Mouse (Mus musculus) hindbrain, postnatal 0 days (tissue): ENCODE results near the gene Ap4b1. TPM values are rescaled to one million over a fixed set of nuclear protein-coding genes. Genes with fewer than 3 reads are reported as not detected.

Source experiments
- ATAC-seq: fragments of 200-750 bp; cut with Nextera tagmentation; 2 replicates; pipeline ENCODE4 v1.8.0; 2017; ENCODE audit warnings: mild to moderate bottlenecking, moderate TSS enrichment, moderate library complexity
- DNase-seq: peaks from one replicate; pipeline ENCODE4 v3.0.0-alpha.2; 2015; ENCODE audit warnings: low spot score
- H3K27ac ChIP-seq: fragments of 300-500 bp; sonication (generic); 2 replicates; pipeline ENCODE4 v1.5.1; 2014; ENCODE audit warnings: mild to moderate bottlenecking
- H3K27me3 ChIP-seq: fragments of 300-500 bp; sonication (generic); 2 replicates; pipeline ENCODE4 v1.6.1; 2014; ENCODE audit warnings: low read length, mixed read lengths; ENCODE audit not compliant: insufficient read depth
- H3K36me3 ChIP-seq: fragments of 300-500 bp; sonication (generic); 2 replicates; pipeline ENCODE4 v1.6.1; 2014; ENCODE audit warnings: low read length, mixed read lengths; ENCODE audit not compliant: insufficient read depth
- H3K4me1 ChIP-seq: fragments of 300-500 bp; sonication (generic); 2 replicates; pipeline ENCODE4 v1.6.1; 2014; ENCODE audit warnings: antibody characterized with exemption, low read length, mixed read lengths; ENCODE audit not compliant: insufficient read depth
- H3K4me2 ChIP-seq: fragments of 300-500 bp; sonication (generic); 2 replicates; pipeline ENCODE4 v1.6.1; 2014; ENCODE audit warnings: low read depth, mild to moderate bottlenecking, low read length, moderate library complexity, mixed read lengths
- H3K4me3 ChIP-seq: fragments of 300-500 bp; sonication (generic); 2 replicates; pipeline ENCODE4 v1.5.1; 2014; ENCODE audit warnings: low read length
- H3K9ac ChIP-seq: fragments of 300-500 bp; sonication (generic); replicated peaks from 2 replicates; pipeline ENCODE4 v1.6.1; 2014; ENCODE audit warnings: mild to moderate bottlenecking, low read length, moderate library complexity, mixed read lengths
- H3K9me3 ChIP-seq: fragments of 300-500 bp; sonication (generic); 2 replicates; pipeline ENCODE4 v1.6.1; 2016; ENCODE audit warnings: low read length, mixed read lengths
- CTCF ChIP-seq: IDR thresholded peaks from 2 replicates; pipeline ENCODE4 v1.5.1; 2016; ENCODE audit warnings: antibody characterized with exemption, control low read depth, low read depth
- WGBS: fragments of 180-500 bp; shearing (Covaris S2); extraction: QIAGEN DNeasy Blood & Tissue Kit; methylation state at CpG from one replicate; pipeline ENCODE4 v1.1.7; 2014; 5-methylcytosine and 5-hydroxymethylcytosine counted together
- polyA plus RNA-seq: library from polyadenylated mRNA; unstranded; fragments of >200 nt; fragmentation: Nextera tagmentation; extraction: Ambion mirVana; gene quantifications from 2 replicates; pipeline ENCODE4 v1.2.1, GENCODE M21; 2015
- total RNA-seq: library from RNA; depleted of rRNA; stranded (reverse); fragments of >200 nt; gene quantifications from 2 replicates; pipeline ENCODE4 v1.2.3, GENCODE M21; 2014

Ap4b1 gene
- total and polyA plus RNA-seq, 2 experiments from 2014 or later = 16.4 to 25.8 TPM

DNA sequence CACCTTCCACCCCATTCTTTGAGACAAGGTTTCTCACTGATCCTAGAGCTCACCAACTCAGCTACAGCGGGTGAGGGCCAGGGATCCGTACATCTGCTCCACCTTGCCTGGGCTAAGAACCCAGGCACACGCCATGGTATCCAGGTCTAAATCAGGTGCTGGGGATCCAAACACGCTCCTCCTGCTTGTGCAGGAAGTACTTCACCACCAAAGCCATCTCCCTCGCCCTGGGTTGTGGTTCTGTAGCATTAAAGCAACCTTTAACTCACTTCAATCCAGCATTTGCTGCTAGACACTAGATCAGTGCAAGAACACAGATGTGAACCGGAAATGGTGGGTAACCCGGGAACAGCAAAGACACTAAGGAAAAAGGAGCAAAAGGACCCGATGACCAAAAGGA lies 42.6 kb downstream of the Ap4b1 start:
- H3K36me3 ChIP-seq = no peaks in the 10 kb centered on the region
- H3K27ac ChIP-seq = no peak overlapping the region
- no peaks in the 10 kb centered on the region for H3K9me3 ChIP-seq
- no peak overlapping the region for H3K4me2 ChIP-seq
- 87% methylated on average over 8 of the region's 8 CpGs for WGBS
- no peak overlapping the region for H3K4me3 ChIP-seq
- no peak for DNase-seq
- no peaks in the 10 kb centered on the region for H3K4me1 ChIP-seq
- no peak overlapping the region for H3K9ac ChIP-seq
- ATAC-seq = no peak
- no peaks in the 10 kb centered on the region for H3K27me3 ChIP-seq
- no peak for TF ChIP-seq CTCF

DNA sequence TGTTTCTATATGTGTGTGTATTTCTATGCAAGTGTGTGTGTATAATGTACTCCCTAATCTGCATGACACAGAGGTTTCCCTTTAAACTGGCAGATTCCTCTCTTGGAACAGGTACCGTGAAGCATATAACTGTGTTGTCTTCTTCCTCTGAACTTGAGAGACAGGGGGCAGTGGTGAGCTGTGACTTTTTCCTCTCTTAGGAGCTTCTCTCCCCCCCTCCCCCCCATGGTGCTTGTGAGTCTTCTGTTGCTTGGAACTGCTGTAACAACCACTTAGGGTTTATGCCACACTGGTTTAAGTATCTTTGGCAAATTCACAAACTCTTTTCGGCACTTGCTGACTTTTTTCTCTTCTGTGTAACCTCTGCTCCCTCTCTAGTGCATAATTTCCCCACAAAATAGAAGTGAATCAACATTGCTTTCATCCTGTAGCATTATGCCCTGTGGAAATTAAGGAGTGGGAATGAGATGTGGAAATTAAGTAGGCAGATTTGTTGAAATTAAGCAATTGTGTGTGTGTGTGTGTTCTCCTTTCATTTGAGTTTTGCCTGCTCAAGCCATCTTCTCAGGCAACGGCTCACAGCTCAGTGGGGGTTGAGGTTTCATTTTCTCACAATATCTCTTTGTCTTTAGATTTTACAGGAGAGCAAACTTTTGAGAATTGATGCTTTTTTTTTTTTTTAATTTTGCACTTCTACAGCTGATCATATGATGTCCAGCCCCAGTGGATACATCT lies 43.4 kb downstream of the Ap4b1 start:
- Histone ChIP-seq H3K9ac (no peak overlapping the region), H3K27me3 (no peaks in the 10 kb centered on the region), H3K36me3 (no peaks in the 10 kb centered on the region), H3K4me3 (no peak overlapping the region), H3K27ac (no peak overlapping the region), H3K4me2 (no peak overlapping the region), H3K9me3 (no peaks in the 10 kb centered on the region), H3K4me1 (no peaks in the 10 kb centered on the region)
- DNase-seq (peak; percentile 64), ATAC-seq (peak; percentile 58; the same call in 1 of the 2 replicates)
- 49% methylated on average over 3 of the region's 3 CpGs for WGBS
- TF ChIP-seq CTCF = peak; percentile 66

DNA sequence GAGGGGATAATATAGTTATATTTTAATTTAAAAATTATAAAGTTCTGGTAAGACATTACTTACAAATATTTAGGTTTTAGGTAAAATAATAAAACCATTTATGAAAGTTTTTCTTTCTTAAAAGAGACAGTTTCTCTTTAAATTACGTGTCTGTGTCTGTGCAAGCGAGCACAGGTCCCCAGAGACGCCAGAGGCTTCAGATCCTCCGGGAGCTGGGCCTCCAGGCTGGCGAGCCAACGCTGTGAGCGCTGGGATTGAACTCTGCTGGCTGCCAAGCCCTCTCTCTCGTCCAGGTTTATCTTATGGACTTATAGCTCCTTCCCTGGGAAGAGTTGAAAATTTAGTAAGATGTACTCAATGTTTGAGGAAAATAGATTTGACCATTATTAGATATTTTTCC lies 44.5 kb downstream of the Ap4b1 start:
- 51% methylated on average over 8 of the region's 8 CpGs for WGBS

DNA sequence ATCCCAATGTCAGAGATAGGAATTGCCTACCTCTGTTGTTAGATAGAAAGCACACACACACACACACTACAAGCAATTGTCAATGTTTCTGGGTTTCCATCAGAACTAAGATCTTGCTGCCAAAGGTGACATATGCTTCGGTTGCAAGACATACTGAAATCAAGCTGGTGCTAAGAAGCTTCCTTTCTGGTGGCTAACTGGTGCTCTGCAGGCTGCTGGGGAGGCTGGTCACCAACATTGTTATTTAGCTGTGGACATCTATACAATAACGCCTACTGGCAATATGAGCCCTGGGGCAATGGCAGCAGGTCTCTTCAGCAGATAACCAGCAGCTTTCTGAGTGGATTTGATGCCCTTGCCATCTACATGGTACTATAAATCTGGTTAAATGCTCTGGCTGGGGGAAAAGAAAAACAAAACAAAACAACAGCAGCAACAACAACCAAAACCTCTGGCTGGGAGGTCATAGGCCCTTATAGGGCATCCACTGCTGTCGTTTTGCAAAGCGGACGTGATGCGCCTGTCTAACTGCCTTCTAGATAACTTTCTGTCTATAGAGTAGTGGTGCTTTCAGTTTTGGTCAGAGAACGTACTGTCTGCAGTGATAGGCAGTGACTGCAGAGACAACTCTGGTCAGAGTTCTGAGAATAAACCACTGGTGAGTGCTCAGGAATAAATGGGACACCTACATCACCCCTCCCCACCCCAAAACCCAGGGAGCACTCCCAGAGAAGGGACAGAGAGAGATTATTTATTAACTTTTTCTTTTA lies 47.9 kb downstream of the Ap4b1 start:
- ATAC-seq (no peak), DNase-seq (no peak)
- H3K27me3 ChIP-seq = no peaks in the 10 kb centered on the region
- no peak overlapping the region for H3K27ac ChIP-seq
- H3K4me3 ChIP-seq = no peak overlapping the region
- TF ChIP-seq CTCF = no peak
- no peak overlapping the region for H3K9ac ChIP-seq
- no peak overlapping the region for H3K4me2 ChIP-seq
- H3K9me3 ChIP-seq = no peaks in the 10 kb centered on the region
- no peaks in the 10 kb centered on the region for H3K36me3 ChIP-seq
- no peaks in the 10 kb centered on the region; the same call in 1 of the 2 replicates for H3K4me1 ChIP-seq
- WGBS = 92% methylated on average over 7 of the region's 7 CpGs

More for the DNA sequence above, 44.5 kb downstream of the Ap4b1 start:
- H3K9me3 ChIP-seq = no peaks in the 10 kb centered on the region
- TF ChIP-seq CTCF = no peak
- H3K9ac ChIP-seq = no peak overlapping the region
- ATAC-seq = no peak
- no peaks in the 10 kb centered on the region for H3K36me3 ChIP-seq
- H3K27me3 ChIP-seq = no peaks in the 10 kb centered on the region
- H3K4me2 ChIP-seq = no peak overlapping the region
- no peak overlapping the region for H3K27ac ChIP-seq
- peak; percentile 48 for DNase-seq
- H3K4me1 ChIP-seq = no peaks in the 10 kb centered on the region
- no peak overlapping the region for H3K4me3 ChIP-seq

DNA sequence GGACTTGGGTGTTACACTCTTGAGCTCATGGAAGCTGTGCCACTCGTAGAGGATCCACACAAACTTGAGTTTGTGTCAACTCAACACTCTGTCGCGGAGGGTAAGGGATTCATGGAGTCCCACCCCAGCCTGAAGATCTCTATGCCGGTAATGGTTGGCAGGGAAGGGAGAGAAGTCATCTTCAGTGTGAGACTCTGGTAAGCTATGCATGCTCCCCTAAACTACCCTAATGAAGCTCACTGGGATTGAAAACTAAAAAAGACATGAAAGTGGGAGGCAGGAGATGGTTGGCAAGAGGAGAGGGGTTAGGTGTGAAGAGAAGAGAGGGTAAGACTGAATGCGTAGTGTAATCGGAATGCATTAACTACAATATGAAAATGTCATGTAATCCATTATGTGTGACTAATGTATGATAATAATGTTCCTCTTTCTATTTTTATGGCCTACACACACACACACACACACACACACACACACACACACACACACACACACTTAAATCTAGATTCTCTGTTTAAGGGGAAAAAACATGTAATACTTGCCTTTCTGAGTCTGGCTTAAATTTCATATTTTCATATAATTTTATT lies 48.8 kb downstream of the Ap4b1 start:
- ATAC-seq = no peak
- no peaks in the 10 kb centered on the region for H3K27me3 ChIP-seq
- no peaks in the 10 kb centered on the region for H3K36me3 ChIP-seq
- 90% methylated on average over 6 of the region's 6 CpGs for WGBS
- H3K4me2 ChIP-seq = no peak overlapping the region
- H3K27ac ChIP-seq = no peak overlapping the region
- no peak for TF ChIP-seq CTCF
- no peaks in the 10 kb centered on the region; the same call in 1 of the 2 replicates for H3K4me1 ChIP-seq
- H3K9me3 ChIP-seq = no peaks in the 10 kb centered on the region
- no peak overlapping the region for H3K4me3 ChIP-seq
- no peak overlapping the region for H3K9ac ChIP-seq
- DNase-seq = no peak

DNA sequence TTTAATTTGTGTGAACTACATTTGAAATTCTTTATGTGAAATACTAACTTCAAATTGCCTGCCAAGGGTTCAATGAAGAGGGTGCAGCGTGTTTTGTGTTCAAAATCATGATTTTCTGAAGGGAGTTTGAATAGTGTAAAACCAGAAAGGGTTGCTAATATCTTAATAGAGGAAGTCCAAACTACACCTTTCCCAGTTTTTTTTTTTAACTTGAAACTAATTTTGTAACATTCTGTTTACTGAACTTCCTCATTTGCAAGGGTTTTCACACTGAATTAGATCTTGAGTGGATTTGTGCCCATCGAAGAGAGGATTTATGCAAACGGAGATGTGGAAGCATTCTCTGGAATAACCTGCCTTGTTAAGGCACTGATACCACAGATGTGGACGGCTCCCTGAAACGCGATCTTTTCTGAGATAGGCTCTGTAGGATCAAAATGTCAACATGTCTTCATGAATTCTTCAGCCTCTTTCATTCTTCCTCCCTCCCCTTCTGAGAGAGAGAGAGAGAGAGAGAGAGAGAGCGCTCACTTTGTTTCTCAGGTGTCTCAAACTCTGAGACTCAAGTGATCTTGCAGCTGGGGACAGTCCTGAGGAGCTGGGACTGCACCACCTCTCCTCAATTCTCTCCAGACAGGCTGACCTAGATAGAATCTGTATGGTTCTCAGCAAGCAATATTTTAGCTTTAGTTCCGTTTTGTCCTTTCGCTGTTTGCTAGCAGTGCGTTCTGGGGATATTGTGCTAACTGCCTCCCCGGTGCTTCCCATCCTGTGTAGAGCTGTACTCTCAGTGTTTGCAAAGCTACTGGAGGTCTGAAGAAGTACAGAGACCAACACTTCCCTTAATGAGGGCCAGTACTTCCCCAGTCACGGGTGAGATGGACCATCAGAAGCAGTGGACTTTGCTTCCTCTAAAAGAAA lies 49.8 kb downstream of the Ap4b1 start, which contains the start of gene Ptpn22:
Gene Ptpn22, plus strand, starts transcription at position 915 of the 921 bp plus-strand sequence.
- H3K4me1 ChIP-seq = no peaks in the 10 kb centered on the region; the same call in 1 of the 2 replicates
- H3K27me3 ChIP-seq = no peaks in the 10 kb centered on the region
- DNase-seq (no peak), ATAC-seq (no peak)
- H3K9ac ChIP-seq = no peak within 1 kb of the TSS
- H3K36me3 ChIP-seq = no peaks in the 10 kb centered on the region
- H3K4me3 ChIP-seq = no peak within 1 kb of the TSS
- no peak for TF ChIP-seq CTCF
- H3K4me2 ChIP-seq = no peak within 1 kb of the TSS
- H3K27ac ChIP-seq = no peak within 1 kb of the TSS
- 73% methylated on average over 12 of the region's 12 CpGs for WGBS
- H3K9me3 ChIP-seq = no peaks in the 10 kb centered on the region
